Mouse (Mus musculus) liver, adult 2 months (tissue): Measurements from ENCODE around the gene Prrx2.

Experiments
- CTCF ChIP-seq: fragments of 200-500 bp; IDR thresholded peaks from 2 replicates; pipeline ENCODE4 v1.5.1; 2011; ENCODE audit warnings: low read depth, low read length, control low read depth
- POLR2A ChIP-seq: fragments of 200-500 bp; IDR thresholded peaks from 2 replicates; pipeline ENCODE4 v1.6.1; 2011; ENCODE audit warnings: low read length, control low read depth; ENCODE audit not compliant: insufficient read depth; ENCODE audit errors: extremely low read depth

DNA sequence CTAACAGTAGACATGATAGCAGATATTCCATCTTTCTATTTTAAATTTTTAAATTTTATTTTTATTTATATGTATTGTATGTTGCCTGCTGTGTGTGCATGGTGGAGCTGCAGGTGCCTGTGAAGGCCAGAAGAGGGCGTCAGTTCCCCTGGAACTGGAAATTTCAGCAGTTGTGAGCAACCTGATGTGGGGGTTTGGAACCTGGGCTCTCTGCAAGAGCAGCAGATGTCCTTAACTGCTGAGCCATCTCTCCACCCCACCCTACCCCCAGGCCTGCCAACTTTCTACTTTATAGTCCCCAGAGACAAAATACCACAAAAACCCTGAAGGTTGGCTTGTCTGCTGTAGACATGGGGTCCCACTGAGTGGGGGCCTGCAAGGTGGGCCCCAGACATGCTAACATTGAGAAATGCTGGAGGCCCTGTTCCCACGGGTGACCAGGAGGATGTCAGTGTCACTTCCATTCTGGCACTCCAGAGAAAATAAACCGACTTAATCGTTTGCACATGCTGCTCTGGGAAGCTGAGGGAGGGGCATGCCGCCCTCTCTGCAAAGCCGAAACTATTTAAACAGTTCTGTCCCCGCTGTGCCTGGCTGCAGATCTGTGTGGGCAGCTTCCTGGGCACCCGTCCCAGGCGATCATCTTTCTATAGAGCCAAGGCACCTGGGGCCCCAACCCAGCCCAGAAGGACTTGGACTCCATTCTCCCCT, 50.8 kb downstream of the Prrx2 start:
- TF ChIP-seq CTCF (no peak), POLR2A (no peak)
